8 mouse cellular contexts compared by ENCODE assay signal in the genomic region with DNA sequence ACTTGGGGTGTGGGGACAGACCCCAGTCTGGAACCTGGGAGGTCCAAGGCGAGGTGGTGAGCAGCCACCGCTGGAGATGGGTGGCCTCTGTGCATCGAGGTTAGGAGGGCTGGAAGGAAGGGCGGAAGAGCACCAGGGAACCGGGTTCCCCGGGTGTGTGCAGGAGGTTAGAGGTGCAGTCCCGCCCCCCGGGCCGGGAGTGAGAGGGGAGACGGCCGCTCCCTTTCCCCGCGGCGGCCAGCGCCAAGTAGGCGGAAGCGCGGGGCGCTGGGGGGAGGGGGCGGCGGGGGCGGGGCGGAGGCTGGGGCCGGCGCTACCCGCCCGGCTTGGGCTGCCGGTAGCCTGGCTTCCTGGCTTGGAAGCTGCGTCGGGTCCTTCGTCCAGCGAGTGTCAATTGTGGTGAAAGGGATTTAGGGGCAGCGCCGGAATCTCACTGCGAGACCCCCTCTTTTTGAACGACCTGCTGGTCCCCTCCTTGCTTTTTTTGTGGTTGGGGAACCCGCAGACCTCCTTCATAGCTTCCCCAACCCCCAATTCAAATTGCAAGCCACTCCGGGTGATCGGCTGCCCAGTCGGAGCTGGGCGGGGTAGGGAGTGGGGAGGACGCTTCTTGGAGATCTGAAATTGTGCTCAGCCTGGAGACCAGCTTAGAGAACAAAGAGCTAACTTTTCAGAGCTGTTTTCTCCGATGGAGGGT. TPM values are rescaled to one million over a fixed set of nuclear protein-coding genes. Genes with fewer than 3 reads are reported as not detected.
DNase-seq lines count a peak whose midpoint lies in the region; ATAC-seq lines count a peak whose summit lies in the region.

No protein-coding gene starts in this region.

- DNase-seq in CD8-positive naive resting alpha-beta T cell, adult 2 months (ENCODE audit: low read depth in 2 of 2, low spot score in 2 of 2), result peak; percentile 46 to 60
- peak; percentile 71 for DNase-seq in adipocyte (ENCODE audit: low spot score)
- peak; percentile 87 for DNase-seq in lung, postnatal 36 days
- peak; percentile 54 for DNase-seq in right cerebral cortex, postnatal 14 days
- DNase-seq in c-Kit-positive CD71-positive TER-119-positive erythroid progenitor cells, embryonic 14.5 days (ENCODE audit: low spot score), result no peak

- H3K36me3 ChIP-seq in embryonic facial prominence, embryonic 12.5 days, result no peaks in the 10 kb centered on the region
- H3K36me3 ChIP-seq in heart, embryonic 13.5 days, result no peaks in the 10 kb centered on the region
- H3K36me3 ChIP-seq in kidney, embryonic 16.5 days (ENCODE audit: insufficient read depth, low read length), result no peaks in the 10 kb centered on the region

- peaks cover 42% of the 10 kb centered on the region for H3K4me1 ChIP-seq in embryonic facial prominence, embryonic 12.5 days
- peaks cover 57% of the 10 kb centered on the region for H3K4me1 ChIP-seq in heart, embryonic 13.5 days
- peaks cover 46% of the 10 kb centered on the region for H3K4me1 ChIP-seq in kidney, embryonic 16.5 days (ENCODE audit: insufficient read depth, low read length)

- peak overlapping the region; percentile 99 for H3K27ac ChIP-seq in embryonic facial prominence, embryonic 12.5 days
- H3K27ac ChIP-seq in heart, embryonic 13.5 days (replicated peaks), result peak overlapping the region; percentile 98
- peak overlapping the region; percentile 97 for H3K27ac ChIP-seq in kidney, embryonic 16.5 days (ENCODE audit: low read length)

- H3K4me3 ChIP-seq in embryonic facial prominence, embryonic 12.5 days, result peak overlapping the region; percentile 96
- H3K4me3 ChIP-seq in heart, embryonic 13.5 days, result peak overlapping the region; percentile 97
- H3K4me3 ChIP-seq in kidney, embryonic 16.5 days (ENCODE audit: low read length), result peak overlapping the region; percentile 97

- under 1% methylated on average over 36 of the region's 43 CpGs for WGBS in embryonic facial prominence, embryonic 12.5 days
- WGBS in heart, embryonic 13.5 days, result under 1% methylated on average over 30 of the region's 43 CpGs
- WGBS in kidney, embryonic 16.5 days, result under 1% methylated on average over 27 of the region's 43 CpGs

- ATAC-seq in embryonic facial prominence, embryonic 12.5 days (ENCODE audit: insufficient number of reproducible peaks, insufficient read depth, low FRiP score, low TSS enrichment), result peak; percentile 72; the same call in 1 of the 2 replicates
- ATAC-seq in heart, embryonic 13.5 days (ENCODE audit: extremely low read depth, insufficient number of reproducible peaks, low FRiP score, low TSS enrichment), result peak; percentile 40; the same call in 1 of the 2 replicates
- peak; percentile 64 for ATAC-seq in kidney, embryonic 16.5 days (ENCODE audit: low FRiP score, low TSS enrichment)

- H3K9ac ChIP-seq in embryonic facial prominence, embryonic 12.5 days, result peak overlapping the region; percentile 88
- H3K9ac ChIP-seq in heart, embryonic 13.5 days, result peak overlapping the region; percentile 97
- peak overlapping the region; percentile 97 for H3K9ac ChIP-seq in kidney, embryonic 16.5 days (replicated peaks; ENCODE audit: low read length)

- peak overlapping the region; percentile 72 for H3K4me2 ChIP-seq in embryonic facial prominence, embryonic 12.5 days (replicated peaks)
- H3K4me2 ChIP-seq in heart, embryonic 13.5 days, result peak overlapping the region; percentile 82
- H3K4me2 ChIP-seq in kidney, embryonic 16.5 days (replicated peaks; ENCODE audit: low read depth, low read length), result peak overlapping the region; percentile 67

- H3K27me3 ChIP-seq in embryonic facial prominence, embryonic 12.5 days, result no peaks in the 10 kb centered on the region
- no peaks in the 10 kb centered on the region for H3K27me3 ChIP-seq in heart, embryonic 13.5 days (replicated peaks)
- H3K27me3 ChIP-seq in kidney, embryonic 16.5 days (ENCODE audit: insufficient read depth, low read length), result no peaks in the 10 kb centered on the region

- H3K9me3 ChIP-seq in embryonic facial prominence, embryonic 12.5 days, result no peaks in the 10 kb centered on the region
- H3K9me3 ChIP-seq in heart, embryonic 13.5 days, result no peaks in the 10 kb centered on the region
- no peaks in the 10 kb centered on the region for H3K9me3 ChIP-seq in kidney, embryonic 16.5 days (ENCODE audit: low read length)

RNA-seq across cellular contexts. Expression of a gene that starts 1.3 kb away (rescaled TPM):
- 117 and 125 TPM in 2 replicates for polyA plus RNA-seq in embryonic facial prominence, embryonic 12.5 days (2016; fragmentation: Nextera tagmentation; extraction: Ambion mirVana)
- polyA plus RNA-seq in heart, embryonic 13.5 days (2015; fragmentation: Nextera tagmentation; extraction: Ambion mirVana), result 45.1 and 46.0 TPM in 2 replicates
- polyA plus RNA-seq in kidney, embryonic 16.5 days (2015; fragmentation: Nextera tagmentation; extraction: Ambion mirVana), result 133 TPM in 2 replicates

RNA-seq across cellular contexts. Expression of a gene that starts 17.9 kb away (rescaled TPM):
- 474 and 481 TPM in 2 replicates for polyA plus RNA-seq in embryonic facial prominence, embryonic 12.5 days (2016; fragmentation: Nextera tagmentation; extraction: Ambion mirVana)
- 376 and 393 TPM in 2 replicates for polyA plus RNA-seq in heart, embryonic 13.5 days (2015; fragmentation: Nextera tagmentation; extraction: Ambion mirVana)
- 428 and 460 TPM in 2 replicates for polyA plus RNA-seq in kidney, embryonic 16.5 days (2015; fragmentation: Nextera tagmentation; extraction: Ambion mirVana)

RNA-seq across cellular contexts. Expression of a gene that starts 24.4 kb away (rescaled TPM):
- polyA plus RNA-seq in embryonic facial prominence, embryonic 12.5 days (2016; fragmentation: Nextera tagmentation; extraction: Ambion mirVana), result 0.39 TPM in 1 of 2 replicates, not detected in the other
- not detected in 2 replicates for polyA plus RNA-seq in heart, embryonic 13.5 days (2015; fragmentation: Nextera tagmentation; extraction: Ambion mirVana)
- 0.27 and 0.31 TPM in 2 replicates for polyA plus RNA-seq in kidney, embryonic 16.5 days (2015; fragmentation: Nextera tagmentation; extraction: Ambion mirVana)

RNA-seq across cellular contexts. Expression of a gene that starts 33.8 kb away (rescaled TPM):
- 23.1 and 24.8 TPM in 2 replicates for polyA plus RNA-seq in embryonic facial prominence, embryonic 12.5 days (2016; fragmentation: Nextera tagmentation; extraction: Ambion mirVana)
- polyA plus RNA-seq in heart, embryonic 13.5 days (2015; fragmentation: Nextera tagmentation; extraction: Ambion mirVana), result 10.2 and 10.5 TPM in 2 replicates
- 15.1 and 18.4 TPM in 2 replicates for polyA plus RNA-seq in kidney, embryonic 16.5 days (2015; fragmentation: Nextera tagmentation; extraction: Ambion mirVana)

RNA-seq across cellular contexts. Expression of a gene that starts 40.4 kb away (rescaled TPM):
- 11.3 and 12.4 TPM in 2 replicates for polyA plus RNA-seq in embryonic facial prominence, embryonic 12.5 days (2016; fragmentation: Nextera tagmentation; extraction: Ambion mirVana)
- polyA plus RNA-seq in heart, embryonic 13.5 days (2015; fragmentation: Nextera tagmentation; extraction: Ambion mirVana), result 5.1 and 5.5 TPM in 2 replicates
- 4.3 and 6.7 TPM in 2 replicates for polyA plus RNA-seq in kidney, embryonic 16.5 days (2015; fragmentation: Nextera tagmentation; extraction: Ambion mirVana)
